Mouse (Mus musculus): ENCODE measurements around the gene Gtpbp2.

GRCm38 (mm10) chr17:46170538-46170937, 9.7 kb downstream of the Gtpbp2 start:
- TF ChIP-seq CTCF (IDR thresholded peaks at IDR 0.05; ENCODE audit: low read depth, low read length) = peak; percentile 60
- no peak for TF ChIP-seq POLR2A (IDR thresholded peaks at IDR 0.05; ENCODE audit: insufficient read depth, low read length)
- no peak for TF ChIP-seq EP300 (IDR thresholded peaks at IDR 0.05; ENCODE audit: insufficient read depth, low read depth, low read length)

Data from ES-Bruce4 (cell line).